In the genomic region with DNA sequence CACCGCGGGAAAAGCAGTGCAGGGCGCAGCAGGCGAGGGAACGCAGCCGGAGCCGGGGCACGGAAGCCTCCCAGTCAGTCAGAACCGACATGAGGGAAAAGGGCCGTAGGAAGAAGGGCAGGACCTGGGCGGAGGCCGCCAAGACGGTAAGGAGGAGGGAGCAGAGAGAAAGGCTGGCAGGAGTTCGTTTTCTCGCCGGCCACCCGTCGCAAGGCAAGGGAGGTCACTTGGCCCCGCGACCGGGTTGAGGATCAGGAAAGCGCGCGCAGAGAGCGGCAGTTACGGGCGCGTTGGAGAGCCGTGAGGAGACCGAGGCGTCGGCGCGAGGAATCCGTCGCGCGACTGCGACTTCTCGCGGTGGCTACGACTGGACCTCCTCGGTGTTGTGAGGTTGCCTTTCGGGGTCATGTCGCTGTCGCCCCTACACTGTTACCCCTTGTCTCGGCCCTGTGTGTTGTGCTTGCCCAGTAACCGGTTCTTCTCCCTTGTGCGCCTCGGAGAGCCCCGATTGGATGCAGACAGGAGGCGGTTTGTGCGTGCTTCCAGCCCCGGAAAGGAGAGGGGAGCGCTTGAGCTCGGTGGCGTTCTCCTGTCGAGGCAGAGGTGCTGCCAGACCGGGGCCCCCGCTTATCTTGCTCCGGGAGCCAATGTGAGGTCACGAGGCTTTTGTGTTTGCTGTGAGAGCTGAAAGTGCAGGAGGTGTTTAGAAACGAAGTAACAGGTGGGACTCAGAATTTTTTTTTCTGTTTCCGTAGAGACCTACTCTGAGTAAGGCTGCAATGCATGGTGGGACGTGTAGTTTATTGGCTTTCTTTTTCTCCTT, we compare ENCODE assay signal across 8 mouse cellular contexts. TPM values are rescaled to one million over a fixed set of nuclear protein-coding genes. Genes with fewer than 3 reads are reported as not detected.
DNase-seq lines count a peak whose midpoint lies in the region; ATAC-seq lines count a peak whose summit lies in the region.

No protein-coding gene starts in this region.

- H3K27me3 ChIP-seq in intestine, embryonic 15.5 days (replicated peaks), result no peaks in the 10 kb centered on the region
- H3K27me3 ChIP-seq in midbrain, embryonic 10.5 days (ENCODE audit: low read depth, poor library complexity, severe bottlenecking), result no peaks in the 10 kb centered on the region

- H3K9me3 ChIP-seq in intestine, embryonic 15.5 days, result no peaks in the 10 kb centered on the region
- no peaks in the 10 kb centered on the region for H3K9me3 ChIP-seq in midbrain, embryonic 10.5 days (replicated peaks)

- no peaks in the 10 kb centered on the region for H3K36me3 ChIP-seq in intestine, embryonic 15.5 days
- H3K36me3 ChIP-seq in midbrain, embryonic 10.5 days, result peaks cover 22% of the 10 kb centered on the region

- peak overlapping the region; percentile 68 for H3K4me3 ChIP-seq in intestine, embryonic 15.5 days (replicated peaks)
- peak overlapping the region; percentile 85 for H3K4me3 ChIP-seq in midbrain, embryonic 10.5 days

- peak; percentile 78 for DNase-seq in adrenal gland, postnatal 10 days
- peak; percentile 83 for DNase-seq in embryo, embryonic 9.5 days (ENCODE audit: extremely low spot score)
- peak; percentile 27 to 69 for DNase-seq in gastrocnemius, postnatal 4 days (ENCODE audit: low spot score in 2 of 2)
- peak; percentile 79 to 82 for DNase-seq in left cerebral cortex, postnatal 36 days (ENCODE audit: low spot score in 2 of 2)
- DNase-seq in midbrain, embryonic 10.5 days (ENCODE audit: low spot score), result peak; percentile 80
- peak; percentile 65 to 67 for DNase-seq in right cerebral cortex, postnatal 36 days (ENCODE audit: low spot score in 2 of 2)
- peak; percentile 64 to 67 for DNase-seq in urinary bladder, postnatal 4 days (ENCODE audit: low spot score in 2 of 2)

- peak overlapping the region; percentile 83 for H3K9ac ChIP-seq in intestine, embryonic 15.5 days

- under 1% methylated on average over 65 of the region's 65 CpGs for WGBS in intestine, embryonic 15.5 days
- under 1% methylated on average over 65 of the region's 65 CpGs for WGBS in midbrain, embryonic 10.5 days

- H3K4me2 ChIP-seq in intestine, embryonic 15.5 days (replicated peaks), result peak overlapping the region; percentile 47

- ATAC-seq in intestine, embryonic 15.5 days, result peak; percentile 69

- intact Hi-C loops in left cerebral cortex, postnatal 36 days (cut with DNase I), result loop anchor here (2.0 kb wide), 1 partner anchor 146 kb away; the partner anchor contains the start of gene Dtnb

- H3K4me1 ChIP-seq in intestine, embryonic 15.5 days (replicated peaks), result peaks cover 5% of the 10 kb centered on the region; the same call in 1 of the 2 replicates
- peaks cover 18% of the 10 kb centered on the region for H3K4me1 ChIP-seq in midbrain, embryonic 10.5 days

- H3K27ac ChIP-seq in intestine, embryonic 15.5 days, result peak overlapping the region; percentile 97
- H3K27ac ChIP-seq in midbrain, embryonic 10.5 days (replicated peaks), result peak overlapping the region; percentile 96

RNA-seq across cellular contexts. Expression of gene Asxl2, which starts 0.6 kb away (rescaled TPM):
- 10 to 100 TPM; 31.6 to 37.7 TPM for total RNA-seq in adrenal gland, postnatal 10 days (2021)
- 10 to 100 TPM; 25.3 to 29.7 TPM for total RNA-seq in gastrocnemius, postnatal 4 days (2021)
- polyA plus RNA-seq in intestine, embryonic 15.5 days (2015; fragmentation: Nextera tagmentation; extraction: Ambion mirVana), result 18.6 and 18.9 TPM in 2 replicates
- 10 to 100 TPM; 26.0 to 35.6 TPM for total RNA-seq in left cerebral cortex, postnatal 36 days (2021)
- 14.0 and 15.6 TPM in 2 replicates for polyA plus RNA-seq in midbrain, embryonic 10.5 days (2016; fragmentation: Nextera tagmentation; extraction: Ambion mirVana)

Comparison
In these comparisons a context has a peak if more than half of its experiments do, and no peak if none do; other contexts are left out.
1. Peak in every context shown above with its lines: DNase-seq, ATAC-seq, H3K4me3 ChIP-seq and H3K27ac ChIP-seq.